Mouse (Mus musculus): Measurements from ENCODE around the gene Vmp1.

Vmp1 gene

GRCm38 (mm10) chr11:86629941-86630340, 53.7 kb downstream of the Vmp1 start:
- DNase-seq (ENCODE audit: low spot score) = no peak

- DNase-seq (ENCODE audit: low spot score) = no peak
These were observed 54.2 kb downstream of the Vmp1 start for GRCm38 (mm10) chr11:86629445-86629844.

DNA sequence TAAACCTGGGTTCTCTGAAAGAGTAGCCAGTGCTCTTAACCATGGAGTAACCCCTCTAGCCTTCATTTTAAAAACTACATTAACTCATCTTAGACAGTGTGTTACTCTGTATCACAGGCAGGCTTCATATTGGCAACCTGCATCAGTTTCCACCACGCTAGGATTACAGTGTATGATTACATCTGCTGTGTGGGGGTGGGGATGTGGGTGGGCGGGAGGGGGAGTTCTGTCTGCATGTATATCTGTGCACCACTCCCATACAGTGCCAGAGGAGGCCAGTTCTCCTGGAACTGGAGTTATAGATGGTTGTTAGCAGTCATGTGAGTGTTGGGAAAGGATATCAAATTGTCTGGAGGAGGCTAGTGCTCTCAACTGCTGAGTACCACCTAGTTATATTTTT, 55.2 kb downstream of the Vmp1 start:
- DNase-seq (ENCODE audit: low spot score) = no peak

DNA sequence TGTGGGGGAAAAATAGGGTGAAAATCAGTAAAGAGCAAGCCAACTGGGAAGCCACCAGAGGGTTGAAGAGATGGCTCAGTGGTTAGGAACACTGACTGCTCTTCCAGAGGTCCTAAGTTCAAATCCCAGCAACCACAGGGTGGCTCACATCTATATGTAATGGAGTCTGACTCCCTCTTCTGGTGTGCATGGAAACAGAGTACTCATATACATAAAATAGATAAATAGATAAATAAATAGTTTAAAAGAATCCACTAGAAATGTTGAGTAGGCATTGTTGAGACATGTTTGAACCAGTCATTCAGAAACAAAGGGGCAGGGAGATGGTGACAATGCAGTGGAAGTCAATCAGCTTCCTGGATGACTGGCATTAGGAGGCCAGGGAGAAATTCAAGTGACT, 56.0 kb downstream of the Vmp1 start:
- no peak for DNase-seq (ENCODE audit: low spot score)

DNA sequence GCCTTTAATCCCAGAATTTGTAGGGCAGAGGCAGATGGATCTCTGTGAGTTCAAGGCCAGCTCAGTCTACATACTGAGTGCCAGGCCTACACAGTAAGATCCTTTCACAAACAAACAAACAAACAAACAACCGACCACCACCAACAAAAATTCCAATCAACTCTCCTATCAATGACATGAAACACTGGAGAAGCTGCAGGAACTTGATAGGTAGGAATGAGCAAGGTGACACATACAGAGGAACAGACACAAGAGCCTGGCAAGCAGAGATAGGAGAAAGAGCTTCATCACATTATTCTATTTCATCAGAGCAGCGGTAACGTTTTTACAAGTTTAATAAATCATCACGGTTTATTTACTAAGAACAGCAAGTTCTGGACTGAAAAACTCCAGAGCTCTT, 56.9 kb downstream of the Vmp1 start:
- DNase-seq (ENCODE audit: low spot score) = no peak

DNA sequence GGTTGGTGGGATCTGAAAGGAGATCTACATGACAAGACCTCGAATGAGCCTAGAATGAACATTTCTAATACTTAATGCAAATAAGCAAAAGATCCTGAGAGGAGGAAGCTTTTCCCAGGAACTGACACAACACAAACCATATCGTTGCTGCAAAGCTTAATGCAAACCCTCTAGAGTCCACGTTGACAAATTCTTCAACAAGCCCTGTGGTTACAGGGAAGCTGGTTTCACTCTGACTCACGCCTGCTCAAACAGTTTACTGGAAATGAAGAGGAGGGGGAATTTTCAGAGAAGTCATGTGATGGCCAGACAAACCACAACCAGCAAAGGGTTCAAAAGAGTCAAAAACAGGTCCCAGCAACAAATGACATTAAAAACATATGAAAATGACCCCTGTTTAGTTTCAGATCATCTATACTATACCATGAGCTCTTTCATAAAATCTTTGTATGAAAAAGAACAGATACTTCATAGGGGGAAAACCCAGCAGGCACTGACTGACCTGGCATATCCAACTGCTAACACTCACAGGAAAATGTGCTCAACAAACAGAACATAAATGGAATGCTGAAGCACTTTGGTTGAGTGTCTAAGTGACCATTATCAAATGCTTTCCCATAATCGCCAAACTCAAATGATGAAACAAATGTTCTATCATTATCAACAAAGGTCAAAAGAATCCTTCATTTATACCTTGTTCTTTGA, 59.2 kb downstream of the Vmp1 start:
- DNase-seq (ENCODE audit: low spot score) = no peak

- no peak for DNase-seq (ENCODE audit: low spot score)
These were observed 60.1 kb downstream of the Vmp1 start for GRCm38 (mm10) chr11:86623402-86624010.

- no peak for DNase-seq (ENCODE audit: low spot score)
These were observed 61.3 kb downstream of the Vmp1 start for GRCm38 (mm10) chr11:86622191-86622912.

DNA sequence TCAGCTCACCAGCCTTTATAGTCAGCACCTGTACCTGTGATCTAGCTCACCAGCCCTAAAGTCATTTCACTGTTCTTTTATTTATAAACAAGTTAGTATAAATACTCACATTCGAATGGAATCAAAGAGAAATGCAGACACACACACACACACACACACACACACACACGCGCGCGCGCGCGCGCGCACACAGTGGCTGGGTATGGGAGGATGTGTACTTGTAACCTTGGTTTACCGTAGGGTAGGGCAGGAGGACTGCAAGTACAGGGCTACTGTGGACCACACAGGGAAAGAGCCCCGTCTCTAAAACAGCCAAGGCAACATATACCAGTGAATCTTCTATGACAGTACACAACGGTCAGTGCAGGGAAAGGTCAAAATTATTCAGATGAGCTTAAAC, 62.5 kb downstream of the Vmp1 start:
- DNase-seq (ENCODE audit: low spot score) = no peak

DNA sequence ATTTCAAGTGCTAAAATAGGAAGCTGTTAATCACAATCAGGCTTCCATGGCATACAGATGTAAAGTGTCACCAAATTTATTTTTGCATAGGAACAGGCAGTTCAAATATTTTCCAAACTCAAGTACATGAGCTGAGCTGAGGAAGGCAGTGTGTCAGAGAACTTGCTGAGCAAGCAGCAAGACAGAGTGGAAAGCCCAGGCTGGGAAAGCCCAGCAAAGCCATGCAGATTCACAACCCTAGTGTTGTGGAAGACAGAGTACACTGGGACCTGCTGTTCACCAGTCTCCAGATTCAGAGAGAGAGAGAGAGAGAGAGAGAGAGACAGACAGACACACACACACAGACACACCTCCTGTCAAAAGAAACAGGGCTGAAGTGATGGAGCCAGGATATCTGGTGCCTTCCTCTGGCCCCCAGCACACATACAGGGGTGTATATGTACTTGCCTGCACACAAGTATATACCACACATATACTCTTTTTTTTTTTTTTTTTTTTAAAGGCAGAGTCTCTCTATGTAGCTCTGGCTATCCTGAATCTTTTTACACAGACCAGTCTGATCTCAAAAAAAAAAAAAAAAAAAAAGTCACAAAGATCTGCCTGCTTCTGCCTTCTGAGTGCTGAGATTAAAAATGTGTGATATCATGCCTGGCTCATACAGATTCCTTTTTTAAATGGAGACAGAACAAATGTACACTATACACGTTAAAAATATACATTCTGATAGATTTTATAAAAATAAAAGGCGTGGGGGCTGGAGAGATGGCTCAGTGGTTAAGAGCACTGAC, 64.9 kb downstream of the Vmp1 start:
- no peak for DNase-seq (ENCODE audit: low spot score)

DNA sequence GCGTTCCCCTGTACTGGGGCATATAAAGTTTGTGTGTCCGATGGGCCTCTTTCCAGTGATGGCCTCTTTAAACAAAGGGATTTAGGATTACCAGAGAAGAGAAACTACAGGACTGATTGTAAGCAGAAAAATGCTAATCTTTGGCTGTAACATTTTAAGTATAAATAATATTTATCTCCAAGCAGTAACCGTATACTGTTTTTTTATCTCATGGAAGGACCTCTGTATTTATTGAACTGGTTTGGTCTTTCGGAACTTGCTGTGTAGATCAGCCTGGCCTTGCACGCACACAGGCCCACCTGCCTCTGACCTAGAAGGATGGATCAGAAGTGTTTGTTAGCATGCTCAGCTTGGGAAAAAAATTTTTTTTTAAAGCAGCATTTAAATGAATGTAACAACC, 69.0 kb downstream of the Vmp1 start:
- no peak for DNase-seq (ENCODE audit: low spot score)

GRCm38 (mm10) chr11:86614056-86614530, 69.5 kb downstream of the Vmp1 start:
- DNase-seq (ENCODE audit: low spot score) = no peak

DNA sequence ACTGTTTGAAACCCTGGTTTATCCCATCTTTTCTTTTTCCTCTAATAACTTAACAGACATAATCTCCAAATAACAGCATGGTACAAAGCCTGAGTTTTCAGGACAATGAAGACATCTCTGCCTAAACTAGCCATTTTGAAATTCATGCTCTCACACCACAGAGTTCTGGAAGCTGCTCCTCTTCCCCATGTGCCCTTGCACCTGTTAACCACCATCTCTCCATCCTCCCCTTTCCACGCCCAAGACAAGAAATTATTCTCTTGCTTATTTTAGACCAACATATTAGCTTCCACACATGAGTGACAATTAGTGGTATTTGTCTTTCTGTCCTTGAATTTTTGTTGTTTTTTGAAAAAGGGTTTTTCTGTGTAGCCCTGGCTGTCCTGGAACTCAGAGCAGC, 71.6 kb downstream of the Vmp1 start:
- DNase-seq (ENCODE audit: low spot score) = no peak

- DNase-seq (ENCODE audit: low spot score) = no peak
These were observed 73.4 kb downstream of the Vmp1 start for GRCm38 (mm10) chr11:86610239-86610638.

DNA sequence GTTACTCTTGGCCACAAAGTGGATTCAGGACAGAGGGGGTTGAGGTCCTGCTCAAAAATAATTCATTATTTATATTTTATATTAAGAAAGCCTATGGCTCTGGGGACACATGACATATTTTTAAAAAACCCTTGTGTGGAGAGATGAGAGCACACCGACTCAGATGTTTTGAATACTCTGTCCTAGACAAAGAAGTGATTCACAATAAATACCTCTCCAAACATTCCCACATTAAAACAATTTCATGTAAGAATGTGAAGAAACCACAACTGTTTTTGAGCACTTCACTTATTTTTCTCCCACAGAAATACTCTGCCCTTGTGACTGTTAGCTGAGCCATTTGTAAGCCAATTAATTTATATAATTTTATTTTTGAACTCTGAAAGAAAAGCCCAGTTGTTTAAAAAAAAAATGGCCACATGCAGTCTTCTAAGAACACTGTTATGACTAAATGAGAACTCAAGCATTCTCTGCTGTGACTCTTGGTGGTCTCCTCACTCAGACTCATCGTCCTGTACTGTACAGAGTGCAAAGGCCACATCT, 75.8 kb downstream of the Vmp1 start:
- DNase-seq (ENCODE audit: low spot score) = no peak

GRCm38 (mm10) chr11:86606621-86607339, 76.9 kb downstream of the Vmp1 start:
- DNase-seq (ENCODE audit: low spot score) = no peak

DNA sequence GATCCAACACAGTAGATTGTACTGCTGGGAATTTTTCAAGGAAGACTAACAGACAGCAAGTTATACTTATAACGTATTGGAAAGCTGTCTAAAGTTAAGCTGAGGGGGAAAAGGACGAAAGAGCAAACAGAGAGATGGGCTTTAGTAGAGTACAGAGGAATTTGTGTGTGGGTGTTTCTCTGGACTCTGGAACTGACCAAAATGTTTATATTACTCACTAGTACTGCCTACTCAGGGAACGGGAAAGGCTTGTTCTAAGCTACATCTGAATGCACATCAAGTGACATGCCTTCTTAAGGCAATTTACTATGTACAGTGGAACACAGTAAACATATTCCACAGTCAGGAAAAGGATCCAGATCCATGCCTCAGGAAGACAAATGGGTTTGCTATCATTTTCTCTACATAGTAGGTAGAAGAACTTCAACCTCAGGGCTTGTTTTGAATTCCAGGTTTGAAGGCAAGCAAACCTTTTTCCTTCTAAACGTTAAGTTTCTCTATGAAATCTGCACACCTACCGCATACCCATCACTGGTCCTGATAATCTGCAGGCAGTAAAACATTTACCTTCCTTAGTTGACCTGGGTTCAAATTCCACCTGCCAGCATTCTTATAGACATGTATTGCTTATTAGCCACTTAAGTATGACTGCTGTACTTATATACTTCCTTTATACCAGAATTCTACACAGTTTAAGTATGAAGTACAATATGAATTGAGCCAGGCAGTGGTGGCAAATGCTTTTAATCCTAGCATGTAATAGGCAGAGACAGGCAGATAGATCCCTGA, 78.7 kb downstream of the Vmp1 start:
- no peak for DNase-seq (ENCODE audit: low spot score)

DNA sequence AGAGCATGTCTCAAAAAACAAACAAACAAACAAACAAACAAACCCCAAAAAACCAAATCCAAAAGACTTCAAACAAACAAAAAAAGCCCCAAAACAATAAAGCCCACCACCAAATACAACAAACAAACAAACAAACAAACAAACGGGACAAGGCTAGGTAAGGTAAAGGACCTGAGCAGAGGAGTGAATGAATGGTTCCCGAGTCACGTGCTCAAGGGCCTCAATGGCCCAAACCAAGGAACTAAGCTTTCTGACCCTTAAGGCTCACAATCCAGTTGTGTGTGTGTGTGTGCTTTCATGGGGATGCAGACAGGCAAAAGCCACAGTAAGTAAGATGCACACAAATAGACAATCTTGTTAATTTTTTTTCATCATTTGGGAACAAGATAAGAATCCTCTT, 79.3 kb downstream of the Vmp1 start:
- DNase-seq (ENCODE audit: low spot score) = no peak

GRCm38 (mm10) chr11:86603719-86604118, 79.9 kb downstream of the Vmp1 start:
- DNase-seq (ENCODE audit: low spot score) = no peak

GRCm38 (mm10) chr11:86602116-86602515, 81.5 kb downstream of the Vmp1 start:
- no peak for DNase-seq (ENCODE audit: low spot score)

DNA sequence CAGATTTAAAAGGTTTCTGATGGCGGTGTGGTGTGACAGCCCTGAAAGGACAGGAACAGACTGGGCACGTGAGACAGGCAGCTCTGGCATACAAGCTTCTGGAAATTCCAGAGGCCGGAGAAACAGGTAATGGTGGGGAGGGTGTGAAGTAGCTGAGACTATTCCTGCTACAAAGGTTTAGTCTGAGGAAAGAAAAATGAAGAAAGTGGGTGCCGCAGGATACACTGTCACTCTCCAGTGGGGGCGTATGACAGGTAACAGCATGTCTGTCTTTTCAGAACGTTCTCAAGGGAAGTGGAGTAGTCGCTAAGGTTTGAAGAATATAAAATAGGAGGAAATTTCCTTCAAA, 83.5 kb downstream of the Vmp1 start:
- no peak for DNase-seq (ENCODE audit: low spot score)
